Mouse (Mus musculus): ENCODE measurements around the gene Gm5901. TPM values are rescaled to one million over a fixed set of nuclear protein-coding genes. Genes with fewer than 3 reads are reported as not detected.

The Gm5901 gene
- total RNA-seq, 2 experiments from 2014 or later: not detected

- peak; percentile 100 for DNase-seq
- intact Hi-C loops (cut with DNase I): loop anchor here (10.0 kb wide), 2 partner anchors 225 to 415 kb away; partner anchors contain the start of gene Mrpl17
These were observed 25.2 kb downstream of the Gm5901 start, which contains the start of gene Fam160a2 for GRCm38 (mm10) chr7:105399935-105400624. TSS of gene Fam160a2 (minus strand) at chr7:105400054.

GRCm38 (mm10) chr7:105404268-105404667 lies 29.4 kb downstream of the Gm5901 start, which contains the start of gene Cnga4:
TSS of gene Cnga4 (plus strand) at chr7:105404568.
- intact Hi-C loops (cut with DNase I): loop anchor here (10.0 kb wide), 1 partner anchor 221 kb away; no protein-coding TSS in a partner anchor
- DNase-seq: no peak

- DNase-seq: no peak
- intact Hi-C loops (cut with DNase I): loop anchor here (10.0 kb wide), 1 partner anchor 218 kb away; no protein-coding TSS in a partner anchor
These were observed 31.5 kb downstream of the Gm5901 start for GRCm38 (mm10) chr7:105406322-105406721.

GRCm38 (mm10) chr7:105411874-105412632 lies 37.2 kb downstream of the Gm5901 start:
- intact Hi-C loops (cut with DNase I): loop anchor here (1.0 to 2.0 kb wide), 3 partner anchors 65 to 239 kb away; no protein-coding TSS in a partner anchor
- peak; percentile 78 to 89 for DNase-seq

GRCm38 (mm10) chr7:105414385-105414784 lies 39.5 kb downstream of the Gm5901 start:
- DNase-seq: no peak
- intact Hi-C loops (cut with DNase I): no loop called here

- intact Hi-C loops (cut with DNase I): no loop called here
- DNase-seq: no peak
These were observed 41.7 kb downstream of the Gm5901 start for GRCm38 (mm10) chr7:105416529-105416928.

GRCm38 (mm10) chr7:105418106-105418505 lies 43.3 kb downstream of the Gm5901 start:
- intact Hi-C loops (cut with DNase I): no loop called here
- DNase-seq: no peak

GRCm38 (mm10) chr7:105420903-105421302 lies 46.1 kb downstream of the Gm5901 start:
- no peak for DNase-seq
- intact Hi-C loops (cut with DNase I): no loop called here

GRCm38 (mm10) chr7:105424368-105424767 lies 49.5 kb downstream of the Gm5901 start:
- no peak for DNase-seq
- intact Hi-C loops (cut with DNase I): no loop called here

- DNase-seq: no peak
- intact Hi-C loops (cut with DNase I): no loop called here
These were observed 50.7 kb downstream of the Gm5901 start, which contains the start of gene Cckbr for GRCm38 (mm10) chr7:105425424-105426043. TSS of gene Cckbr (plus strand) at chr7:105425731.

- intact Hi-C loops (cut with DNase I): no loop called here
- no peak for DNase-seq
These were observed 51.2 kb downstream of the Gm5901 start for GRCm38 (mm10) chr7:105426051-105426450.

Other genes starting within 250 kb of the Gm5901 start
- not detected for gene Olfr683, start 228.0 kb upstream of the Gm5901 start, total RNA-seq (2021)
- not detected for gene Olfr684, start 211.4 kb upstream of the Gm5901 start, total RNA-seq (2021)
- gene Olfr685, start 189.0 kb upstream of the Gm5901 start, total RNA-seq (2021): not detected
- not detected for gene Olfr686, start 167.6 kb upstream of the Gm5901 start, total RNA-seq (2021)
- gene Olfr688, start 86.9 kb upstream of the Gm5901 start, total RNA-seq (2021): not detected
- gene Olfr689, start 63.9 kb upstream of the Gm5901 start, total RNA-seq (2021): not detected
- not detected for gene Olfr690, start 40.9 kb upstream of the Gm5901 start, total RNA-seq (2021)
- under 1 TPM in 1 of 2 experiments, not detected in 1; 0.17 TPM for gene Olfr691, start 32.8 kb upstream of the Gm5901 start, total RNA-seq (2021)
- gene Olfr692, start 6.8 kb upstream of the Gm5901 start, total RNA-seq (2021): not detected
- gene Fam160a2, start 25.0 kb downstream of the Gm5901 start, total RNA-seq (2021): 10 to 100 TPM; 25.8 to 26.1 TPM
- gene Cnga4, start 29.5 kb downstream of the Gm5901 start, total RNA-seq (2021): not detected
- gene Cckbr, start 50.7 kb downstream of the Gm5901 start, total RNA-seq (2021): not detected
- 10 to 100 TPM; 45.4 to 46.2 TPM for gene Cavin3, start 107.3 kb downstream of the Gm5901 start, total RNA-seq (2021)
- 100 to 1,000 TPM; 120 to 137 TPM for gene Smpd1, start 179.3 kb downstream of the Gm5901 start, total RNA-seq (2021)
- 10 to 100 TPM; 67.0 to 76.3 TPM for gene Apbb1, start 206.6 kb downstream of the Gm5901 start, total RNA-seq (2021)
- under 1 TPM; 0.17 to 0.34 TPM for gene Hpx, start 225.1 kb downstream of the Gm5901 start, total RNA-seq (2021)